Mouse (Mus musculus) spleen, postnatal 10 days (tissue): Measurements from ENCODE around the gene A730049H05Rik.

ENCODE experiments used
- DNase-seq, 2 experiments: peaks; one replicate each; pipeline ENCODE4 v3.0.0; 2021 to 2022; ENCODE audit warnings: low spot score in 2 of 2

Gene A730049H05Rik

DNA sequence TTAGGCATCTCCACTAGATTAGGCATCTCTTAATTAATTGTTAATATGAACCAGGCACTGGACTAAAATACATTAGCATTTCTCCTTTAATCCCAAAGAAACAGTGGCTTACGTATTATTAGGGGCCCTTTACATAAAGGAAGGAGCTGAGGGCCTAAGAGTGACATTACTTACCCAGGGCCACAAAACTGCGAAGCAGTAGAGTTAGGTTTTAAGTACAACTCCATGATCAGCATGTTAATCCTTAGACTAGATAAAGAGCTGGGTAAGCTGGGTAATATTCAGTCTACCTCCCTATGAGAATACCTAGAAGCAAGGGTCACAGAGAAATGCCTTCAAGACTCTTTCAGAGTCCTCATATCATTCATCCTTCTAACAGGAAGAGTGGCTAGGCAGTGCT is 12.9 kb downstream of the A730049H05Rik start:
- no peak for DNase-seq

DNA sequence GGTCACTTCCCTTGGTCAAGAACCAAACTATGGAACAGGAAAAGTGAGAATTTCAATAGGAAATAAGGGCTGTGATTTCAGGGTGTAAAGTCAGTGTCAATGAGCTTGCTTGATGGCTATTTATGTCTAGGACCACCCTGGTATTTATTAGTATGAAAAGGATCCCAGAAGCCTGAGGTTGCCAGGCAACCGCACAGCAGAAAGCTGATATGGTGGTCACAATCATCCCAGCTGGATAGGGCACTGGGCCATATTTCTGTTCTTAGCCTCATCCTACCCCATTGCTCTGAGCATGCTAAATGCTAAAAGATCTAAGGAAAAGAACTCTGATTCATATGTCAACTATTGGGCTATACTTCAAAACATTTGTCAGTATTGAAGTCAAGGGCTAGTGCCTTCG is 14.8 kb downstream of the A730049H05Rik start:
- DNase-seq = no peak

DNA sequence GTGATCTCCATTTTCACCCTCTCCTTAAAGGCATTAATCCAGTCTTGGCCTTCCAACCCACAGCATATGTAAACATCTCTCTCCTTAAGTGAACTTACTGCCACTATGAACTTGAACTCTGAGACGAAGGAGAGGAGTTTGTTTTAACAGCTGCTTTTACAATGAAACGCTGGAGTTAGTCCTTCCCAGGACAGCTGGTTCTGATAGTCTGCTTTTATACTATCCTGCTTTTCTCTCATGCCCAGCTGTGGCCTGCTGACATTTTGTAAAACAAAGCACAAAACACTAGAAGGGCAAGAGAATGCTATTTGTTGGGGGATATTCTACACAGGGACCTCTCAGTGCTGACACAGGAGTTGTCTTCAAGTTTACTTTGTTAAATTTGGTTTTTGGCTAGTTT is 25.7 kb downstream of the A730049H05Rik start:
- no peak for DNase-seq

GRCm38 (mm10) chr6:92843474-92843873 is 27.2 kb downstream of the A730049H05Rik start:
- no peak for DNase-seq

GRCm38 (mm10) chr6:92845898-92846297 is 29.6 kb downstream of the A730049H05Rik start:
- no peak for DNase-seq

GRCm38 (mm10) chr6:92846614-92847013 is 30.3 kb downstream of the A730049H05Rik start:
- no peak for DNase-seq

- DNase-seq = no peak
Measured at GRCm38 (mm10) chr6:92849208-92849607, 32.9 kb downstream of the A730049H05Rik start.

DNA sequence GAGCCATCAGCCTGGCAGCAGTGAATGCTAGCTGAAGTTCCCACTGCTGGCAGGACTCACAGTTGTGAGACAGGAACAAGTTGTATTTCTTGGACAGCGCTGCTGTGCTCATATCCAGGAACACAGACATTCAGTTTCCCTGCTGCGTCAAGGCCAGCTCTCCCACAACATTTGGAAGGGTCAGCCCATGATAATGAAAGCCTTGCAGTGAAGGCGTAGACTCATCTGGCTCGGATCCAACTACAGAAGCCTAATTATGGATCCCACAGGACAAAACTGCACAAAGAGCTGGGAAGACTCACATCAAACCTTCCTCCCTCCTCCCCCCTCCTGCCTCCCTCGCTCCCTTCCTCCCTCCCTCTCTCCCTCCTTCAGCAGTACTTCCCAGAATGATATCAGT is 34.0 kb downstream of the A730049H05Rik start:
- DNase-seq = no peak

DNA sequence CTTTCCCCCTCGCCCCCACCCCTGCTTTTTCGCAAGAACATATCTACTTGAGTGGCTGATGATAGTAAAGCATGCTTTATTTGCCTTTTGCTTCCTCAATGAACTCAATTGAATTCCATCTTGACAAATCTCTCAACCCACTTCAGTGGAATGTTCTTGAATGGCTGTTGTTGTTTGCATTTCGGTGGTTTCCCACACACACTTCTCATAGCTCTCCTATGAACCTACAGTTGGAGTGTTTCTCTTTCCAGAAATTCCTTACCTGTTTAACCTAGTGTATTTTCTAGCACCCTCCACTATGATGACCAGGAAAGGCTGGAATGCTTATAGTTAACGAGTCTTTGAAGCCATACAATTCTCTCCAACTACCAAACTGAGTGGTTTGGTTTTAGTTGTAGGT is 38.6 kb downstream of the A730049H05Rik start:
- DNase-seq = no peak

- no peak for DNase-seq
Measured at GRCm38 (mm10) chr6:92857761-92858160, 41.5 kb downstream of the A730049H05Rik start.

- no peak for DNase-seq
Measured at GRCm38 (mm10) chr6:92858721-92859510, 42.6 kb downstream of the A730049H05Rik start.

- no peak for DNase-seq
Measured at GRCm38 (mm10) chr6:92860285-92860912, 44.1 kb downstream of the A730049H05Rik start.

GRCm38 (mm10) chr6:92862599-92862998 is 46.3 kb downstream of the A730049H05Rik start:
- no peak for DNase-seq

- DNase-seq = no peak
Measured at GRCm38 (mm10) chr6:92869089-92869581, 52.9 kb downstream of the A730049H05Rik start, which contains the start of gene Gm15737. Gene Gm15737, plus strand, starts transcription at chr6:92869357.

GRCm38 (mm10) chr6:92869582-92870219 is 53.4 kb downstream of the A730049H05Rik start:
- DNase-seq = no peak

- no peak for DNase-seq
Measured at GRCm38 (mm10) chr6:92871813-92872212, 55.5 kb downstream of the A730049H05Rik start.

DNA sequence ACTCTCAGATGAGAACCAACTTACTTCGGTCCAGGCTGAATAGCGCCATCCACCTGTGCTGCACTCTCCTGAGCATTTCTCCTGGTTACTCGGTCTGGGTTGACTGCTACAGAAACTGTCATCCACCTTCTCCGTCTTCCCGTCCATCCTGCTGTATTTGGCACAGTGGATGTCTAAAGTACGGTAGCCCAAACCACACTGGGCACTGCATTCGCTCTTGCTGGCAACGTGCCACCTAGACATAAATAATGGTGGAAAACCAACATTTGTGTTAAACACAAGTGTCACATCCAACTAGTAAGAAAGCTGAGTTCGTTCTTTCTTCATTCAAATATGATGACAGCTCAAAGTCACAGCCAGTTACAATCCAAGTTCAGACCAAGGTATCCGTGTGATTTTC is 56.5 kb downstream of the A730049H05Rik start:
- no peak for DNase-seq

- no peak for DNase-seq
Measured at GRCm38 (mm10) chr6:92874854-92875253, 58.6 kb downstream of the A730049H05Rik start.

- DNase-seq = no peak
Measured at GRCm38 (mm10) chr6:92875340-92875739, 59.1 kb downstream of the A730049H05Rik start.

DNA sequence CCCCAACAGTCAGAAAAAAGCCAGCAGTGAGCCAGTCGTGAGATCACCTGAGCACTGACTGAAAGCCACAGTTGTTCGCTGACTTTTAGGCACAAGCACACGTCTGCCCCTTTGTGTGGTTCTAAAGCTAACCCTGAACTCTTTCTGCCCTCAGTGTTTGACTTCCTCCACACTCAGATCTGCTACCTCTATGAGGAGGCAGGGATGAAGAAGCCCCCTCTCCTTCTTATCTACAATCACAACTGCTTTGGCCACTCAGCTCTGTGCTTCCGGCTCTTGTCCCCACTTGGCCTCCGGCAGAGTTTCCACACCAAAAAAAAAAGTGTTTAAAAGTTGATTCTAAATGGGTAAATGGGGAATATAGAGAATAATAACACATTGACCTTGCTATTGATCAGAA is 59.8 kb downstream of the A730049H05Rik start:
- DNase-seq = no peak

GRCm38 (mm10) chr6:92877236-92877635 is 61.0 kb downstream of the A730049H05Rik start:
- DNase-seq = no peak

DNA sequence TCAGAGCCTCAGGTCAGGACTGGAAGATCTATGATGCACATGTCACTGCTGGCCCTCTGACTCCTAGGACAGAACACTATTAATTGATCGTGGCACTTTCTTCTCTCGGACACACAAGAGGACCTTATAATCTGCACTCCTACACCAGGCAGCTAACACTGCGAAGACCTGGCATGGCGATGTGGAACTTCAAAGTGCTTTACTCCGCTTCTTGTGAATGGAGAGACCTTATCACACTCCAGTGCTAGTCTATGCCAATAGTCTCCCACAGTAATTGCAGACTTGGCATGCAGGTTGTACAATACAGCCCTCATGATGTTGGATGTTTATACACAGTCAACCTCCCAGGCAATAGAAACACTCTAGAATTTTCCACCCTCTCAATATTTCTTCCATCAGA is 62.5 kb downstream of the A730049H05Rik start:
- no peak for DNase-seq
